Mouse (Mus musculus) liver, embryonic 15.5 days (tissue): Measurements from ENCODE around the gene Pfn1. TPM values are rescaled to one million over a fixed set of nuclear protein-coding genes. Genes with fewer than 3 reads are reported as not detected.

Experiments used
- ATAC-seq: fragments of 200-750 bp; cut with Nextera tagmentation; 2 replicates; pipeline ENCODE4 v1.8.0; 2017; ENCODE audit warnings: moderate number of reproducible peaks, mild to moderate bottlenecking, moderate library complexity; ENCODE audit not compliant: insufficient read depth
- H3K27ac ChIP-seq: fragments of 300-500 bp; sonication (generic); replicated peaks from 2 replicates; pipeline ENCODE4 v1.5.1; 2015; ENCODE audit warnings: mild to moderate bottlenecking, inconsistent platforms
- H3K27me3 ChIP-seq: fragments of 300-500 bp; sonication (generic); 2 replicates; pipeline ENCODE4 v1.6.1; 2015; ENCODE audit warnings: mild to moderate bottlenecking, inconsistent platforms
- H3K36me3 ChIP-seq: fragments of 300-500 bp; sonication (generic); replicated peaks from 2 replicates; pipeline ENCODE4 v1.6.1; 2015; ENCODE audit warnings: moderate library complexity, mild to moderate bottlenecking, inconsistent platforms
- H3K4me1 ChIP-seq: fragments of 300-500 bp; sonication (generic); replicated peaks from 2 replicates; pipeline ENCODE4 v1.6.1; 2015; ENCODE audit warnings: inconsistent platforms
- H3K4me2 ChIP-seq: fragments of 300-500 bp; sonication (generic); 2 replicates; pipeline ENCODE4 v1.6.1; 2015; ENCODE audit warnings: moderate library complexity, mild to moderate bottlenecking, inconsistent platforms
- H3K4me3 ChIP-seq: fragments of 300-500 bp; sonication (generic); replicated peaks from 2 replicates; pipeline ENCODE4 v1.5.1; 2015; ENCODE audit warnings: mild to moderate bottlenecking, inconsistent platforms
- H3K9ac ChIP-seq: fragments of 300-500 bp; sonication (generic); 2 replicates; pipeline ENCODE4 v1.6.1; 2015; ENCODE audit warnings: moderate library complexity, mild to moderate bottlenecking, inconsistent platforms
- H3K9me3 ChIP-seq: fragments of 300-500 bp; sonication (generic); replicated peaks from 2 replicates; pipeline ENCODE4 v1.6.1; 2016; ENCODE audit warnings: inconsistent platforms
- WGBS: fragments of 180-500 bp; shearing (Covaris S2); methylation state at CpG from one replicate; pipeline ENCODE4 v1.1.7; 2015; ENCODE audit warnings: mixed read lengths; ENCODE audit not compliant: insufficient replicate concordance; 5-methylcytosine and 5-hydroxymethylcytosine counted together
- polyA plus RNA-seq: library from polyadenylated mRNA; unstranded; fragments of >200 nt; fragmentation: Nextera tagmentation; extraction: Ambion mirVana; gene quantifications from 2 replicates; pipeline ENCODE4 v1.2.1, GENCODE M21; 2015

Gene Pfn1
- polyA plus RNA-seq, 1 experiment from 2014 or later = 1,040 TPM

DNA sequence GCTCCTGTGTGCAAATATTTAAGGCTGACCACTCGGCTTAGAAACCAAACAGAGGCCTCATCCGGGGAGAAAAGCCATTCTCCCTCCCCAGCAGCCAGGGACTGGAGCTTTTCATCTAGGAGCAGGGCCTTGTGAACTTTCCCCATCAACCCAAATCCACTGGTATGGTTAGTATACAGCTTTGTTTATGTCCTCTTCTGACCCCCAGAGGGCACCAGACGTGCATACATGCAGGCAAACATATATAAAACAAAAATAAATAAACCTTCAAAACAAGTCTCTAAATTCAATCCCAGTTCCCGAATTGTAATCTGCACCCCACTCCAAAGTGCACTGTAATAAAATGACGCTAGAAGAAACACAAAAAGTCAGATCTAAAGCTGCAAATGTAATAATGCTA is 24.9 kb downstream of the Pfn1 start:
- H3K9ac ChIP-seq = no peak overlapping the region
- no peak for ATAC-seq
- H3K4me1 ChIP-seq = peaks cover 17% of the 10 kb centered on the region
- no peaks in the 10 kb centered on the region for H3K36me3 ChIP-seq
- H3K27me3 ChIP-seq = no peaks in the 10 kb centered on the region
- 34% methylated on average over 5 of the region's 5 CpGs for WGBS
- no peak overlapping the region for H3K27ac ChIP-seq
- no peaks in the 10 kb centered on the region for H3K9me3 ChIP-seq
- no peak overlapping the region for H3K4me2 ChIP-seq
- no peak overlapping the region for H3K4me3 ChIP-seq

DNA sequence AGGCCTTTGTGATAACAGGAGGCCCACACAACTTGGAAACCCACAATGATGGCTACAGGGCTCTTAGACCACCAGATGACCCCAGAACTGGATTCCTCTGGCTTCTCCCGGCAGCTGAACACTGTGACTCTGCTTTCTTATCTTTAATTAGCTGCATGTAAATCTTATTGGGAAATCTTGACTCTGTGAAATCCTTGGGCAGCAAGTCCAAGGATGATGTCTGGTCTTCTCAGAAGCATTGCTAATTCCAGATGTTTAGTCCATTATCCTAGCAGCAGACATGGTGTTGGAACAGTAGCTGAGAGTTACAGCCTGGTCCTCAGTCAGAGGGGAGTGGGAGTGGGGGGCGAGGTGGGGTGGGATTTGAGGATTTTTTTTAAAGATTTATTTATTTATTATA is 26.0 kb downstream of the Pfn1 start:
- 48% methylated on average over 2 of the region's 2 CpGs for WGBS
- no peak for ATAC-seq

DNA sequence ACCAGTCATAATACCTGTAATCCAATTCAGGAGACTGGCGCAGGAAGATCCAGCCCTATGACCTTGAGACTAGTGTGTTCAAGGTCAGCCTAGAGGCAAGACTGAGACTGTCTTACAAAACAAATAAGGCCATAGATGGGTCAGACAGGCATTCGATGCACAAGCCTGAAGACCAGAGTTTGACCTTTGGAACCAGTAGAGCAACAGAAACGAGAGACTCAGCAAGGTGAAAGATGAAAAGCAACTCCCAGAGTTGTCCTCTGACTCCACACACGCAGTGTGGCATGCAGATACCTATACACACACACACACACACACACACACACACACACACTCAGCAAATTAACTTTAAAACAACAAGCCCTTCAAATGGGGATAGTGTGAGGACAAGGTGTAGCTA is 27.6 kb downstream of the Pfn1 start:
- H3K9me3 ChIP-seq = no peaks in the 10 kb centered on the region
- no peak overlapping the region for H3K4me3 ChIP-seq
- no peaks in the 10 kb centered on the region for H3K27me3 ChIP-seq
- no peaks in the 10 kb centered on the region for H3K36me3 ChIP-seq
- H3K9ac ChIP-seq = no peak overlapping the region
- H3K4me2 ChIP-seq = no peak overlapping the region
- peaks cover 20% of the 10 kb centered on the region for H3K4me1 ChIP-seq
- 58% methylated on average over 4 of the region's 4 CpGs for WGBS
- H3K27ac ChIP-seq = no peak overlapping the region
- ATAC-seq = no peak

More for the DNA sequence above, 26.0 kb downstream of the Pfn1 start:
- Histone ChIP-seq H3K4me3 (no peak overlapping the region), H3K27me3 (no peaks in the 10 kb centered on the region), H3K27ac (no peak overlapping the region), H3K9me3 (no peaks in the 10 kb centered on the region), H3K4me1 (peaks cover 17% of the 10 kb centered on the region), H3K9ac (no peak overlapping the region), H3K4me2 (no peak overlapping the region), H3K36me3 (no peaks in the 10 kb centered on the region)

GRCm38 (mm10) chr11:70625473-70625872 is 29.0 kb downstream of the Pfn1 start:
- no peaks in the 10 kb centered on the region for H3K9me3 ChIP-seq
- WGBS = 29% methylated on average over 4 of the region's 4 CpGs
- no peak overlapping the region for H3K27ac ChIP-seq
- no peak for ATAC-seq
- H3K36me3 ChIP-seq = no peaks in the 10 kb centered on the region
- H3K4me2 ChIP-seq = no peak overlapping the region
- no peak overlapping the region for H3K9ac ChIP-seq
- H3K4me3 ChIP-seq = no peak overlapping the region
- no peaks in the 10 kb centered on the region for H3K27me3 ChIP-seq
- H3K4me1 ChIP-seq = peaks cover 17% of the 10 kb centered on the region

- Histone ChIP-seq H3K27me3 (no peaks in the 10 kb centered on the region), H3K4me1 (peaks cover 7% of the 10 kb centered on the region; the same call in 1 of the 2 replicates), H3K9me3 (no peaks in the 10 kb centered on the region), H3K4me2 (no peak overlapping the region), H3K27ac (no peak overlapping the region), H3K36me3 (no peaks in the 10 kb centered on the region), H3K9ac (no peak overlapping the region), H3K4me3 (no peak overlapping the region)
- ATAC-seq = no peak
- 74% methylated on average over 10 of the region's 10 CpGs for WGBS
Observed at GRCm38 (mm10) chr11:70623053-70623742, 31.2 kb downstream of the Pfn1 start.

- WGBS = 51% methylated on average over 7 of the region's 7 CpGs
- no peak for ATAC-seq
Observed at GRCm38 (mm10) chr11:70621972-70622814, 32.3 kb downstream of the Pfn1 start.

DNA sequence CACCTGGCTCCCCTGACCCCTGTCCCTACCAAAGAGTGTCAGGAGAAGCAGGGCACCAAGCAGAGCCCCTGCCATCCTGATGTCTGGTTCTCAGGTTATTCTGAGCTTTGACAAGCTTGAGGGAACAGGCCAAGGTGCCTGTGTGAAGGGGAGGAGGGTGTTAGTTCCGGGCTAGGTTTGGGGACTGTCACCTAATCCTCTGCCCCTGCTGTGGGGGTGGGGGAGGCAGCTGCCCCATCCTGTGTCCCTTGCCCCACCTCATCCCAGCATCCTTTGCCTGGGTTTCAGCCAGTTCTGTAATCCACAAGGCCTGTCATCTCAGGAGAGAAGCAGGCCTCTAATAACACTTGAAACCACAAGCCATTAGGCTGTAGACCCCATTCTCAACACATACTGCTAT is 35.3 kb downstream of the Pfn1 start, which contains the start of gene Chrne:
Chrne (minus strand) TSS at position 116 of the 400 bp plus-strand sequence.
- Histone ChIP-seq H3K9ac (no peak within 1 kb of the TSS), H3K36me3 (no peaks in the 10 kb centered on the region), H3K27ac (no peak within 1 kb of the TSS), H3K27me3 (0 out of 2 replicates have a peak, but pooled peaks cover 7% of the 10 kb centered on the region), H3K4me2 (no peak within 1 kb of the TSS), H3K4me3 (no peak within 1 kb of the TSS), H3K4me1 (peaks cover 18% of the 10 kb centered on the region), H3K9me3 (no peaks in the 10 kb centered on the region)
- ATAC-seq = no peak
- WGBS = 68% methylated on average over 1 of the region's 1 CpGs

More at GRCm38 (mm10) chr11:70621972-70622814, 32.3 kb downstream of the Pfn1 start:
- Histone ChIP-seq H3K4me1 (peaks cover 7% of the 10 kb centered on the region; the same call in 1 of the 2 replicates), H3K4me2 (no peak overlapping the region), H3K27me3 (no peaks in the 10 kb centered on the region), H3K9me3 (no peaks in the 10 kb centered on the region), H3K27ac (no peak overlapping the region), H3K4me3 (no peak overlapping the region), H3K36me3 (no peaks in the 10 kb centered on the region), H3K9ac (no peak overlapping the region)

DNA sequence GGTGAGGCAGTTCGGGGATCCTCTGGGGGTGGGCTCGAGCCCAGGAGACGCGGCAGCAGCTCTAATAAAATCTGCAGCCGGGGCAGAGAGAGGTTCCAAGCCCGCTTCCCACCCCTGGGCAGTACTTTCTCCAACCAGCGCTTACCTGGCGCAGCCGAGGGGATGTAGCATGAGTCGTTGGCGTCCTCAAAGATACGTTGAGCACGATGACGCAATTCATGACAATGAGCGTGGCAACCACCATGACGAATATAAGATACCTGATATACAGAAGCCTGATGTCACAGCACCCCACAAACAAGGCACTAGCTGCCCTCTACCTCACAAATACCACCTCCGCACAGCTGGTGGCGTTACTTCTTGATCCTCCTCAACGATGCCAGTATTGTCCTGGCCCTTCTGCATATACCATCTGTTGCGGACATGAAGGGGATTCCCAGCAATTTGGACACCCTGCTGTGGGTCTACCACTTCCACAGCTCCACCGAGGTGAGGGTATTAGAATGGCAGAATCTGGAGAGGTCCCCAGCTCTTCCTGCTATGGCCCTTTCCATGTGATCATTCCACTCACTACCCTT is 38.8 kb downstream of the Pfn1 start, which contains the start of gene 4930544D05Rik:
4930544D05Rik (plus strand) TSS at position 333 of the 578 bp plus-strand sequence.
- no peak within 1 kb of the TSS for H3K27ac ChIP-seq
- ATAC-seq = no peak
- H3K36me3 ChIP-seq = peaks cover 23% of the 10 kb centered on the region; the same call in 1 of the 2 replicates
- H3K9me3 ChIP-seq = no peaks in the 10 kb centered on the region
- H3K4me2 ChIP-seq = peak within 1 kb of the TSS; percentile 88
- peaks cover 16% of the 10 kb centered on the region for H3K4me1 ChIP-seq
- H3K27me3 ChIP-seq = 0 out of 2 replicates have a peak, but pooled peaks cover 7% of the 10 kb centered on the region
- WGBS = 17% methylated on average over 21 of the region's 21 CpGs
- peak within 1 kb of the TSS; percentile 54 for H3K4me3 ChIP-seq
- peak within 1 kb of the TSS; percentile 37; the same call in 1 of the 2 replicates for H3K9ac ChIP-seq

- Histone ChIP-seq H3K9ac (peak overlapping the region; percentile 37; the same call in 1 of the 2 replicates), H3K36me3 (peaks cover 29% of the 10 kb centered on the region), H3K4me2 (peak overlapping the region; percentile 88), H3K9me3 (no peaks in the 10 kb centered on the region), H3K4me1 (peaks cover 16% of the 10 kb centered on the region), H3K4me3 (peak overlapping the region; percentile 54), H3K27ac (no peak overlapping the region), H3K27me3 (0 out of 2 replicates have a peak, but pooled peaks cover 7% of the 10 kb centered on the region)
- 2% methylated on average over 17 of the region's 17 CpGs for WGBS
- peak; percentile 80 for ATAC-seq
Observed at GRCm38 (mm10) chr11:70615074-70615473, 39.4 kb downstream of the Pfn1 start.

GRCm38 (mm10) chr11:70612505-70612904 is 41.9 kb downstream of the Pfn1 start:
- no peak overlapping the region for H3K4me3 ChIP-seq
- no peak for ATAC-seq
- H3K9me3 ChIP-seq = no peaks in the 10 kb centered on the region
- 73% methylated on average over 7 of the region's 7 CpGs for WGBS
- H3K27me3 ChIP-seq = 0 out of 2 replicates have a peak, but pooled peaks cover 7% of the 10 kb centered on the region
- peaks cover 54% of the 10 kb centered on the region for H3K36me3 ChIP-seq
- no peak overlapping the region for H3K27ac ChIP-seq
- H3K4me2 ChIP-seq = no peak overlapping the region
- H3K9ac ChIP-seq = no peak overlapping the region
- H3K4me1 ChIP-seq = peaks cover 16% of the 10 kb centered on the region

DNA sequence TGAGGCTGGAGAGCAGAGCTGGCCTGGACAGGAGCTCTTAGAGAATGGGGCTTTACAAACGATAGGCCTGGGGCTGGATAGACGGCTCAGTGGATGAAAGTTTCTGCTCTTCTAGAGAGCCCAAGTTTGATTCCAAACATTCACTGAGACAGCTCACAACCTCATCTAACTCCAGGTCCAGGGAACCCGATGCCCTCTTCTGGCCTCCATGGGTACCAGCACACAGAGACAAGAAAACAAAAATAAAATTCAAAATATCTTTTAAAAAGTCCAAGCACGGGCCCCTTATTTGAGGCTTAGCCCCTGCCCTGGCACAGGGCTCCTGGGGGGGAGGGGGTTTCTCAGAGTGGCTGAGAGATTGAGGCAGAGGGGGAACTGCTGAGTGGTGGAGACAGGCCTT is 43.7 kb downstream of the Pfn1 start:
- WGBS = 70% methylated on average over 4 of the region's 4 CpGs
- peaks cover 72% of the 10 kb centered on the region for H3K36me3 ChIP-seq
- no peak for ATAC-seq

More for the DNA sequence above, 43.7 kb downstream of the Pfn1 start:
- Histone ChIP-seq H3K9me3 (no peaks in the 10 kb centered on the region), H3K4me1 (peaks cover 14% of the 10 kb centered on the region), H3K9ac (no peak overlapping the region), H3K27ac (no peak overlapping the region), H3K4me3 (no peak overlapping the region), H3K4me2 (no peak overlapping the region), H3K27me3 (no peaks in the 10 kb centered on the region)
